Mouse (Mus musculus): ENCODE data around the gene Nsd1.

The Nsd1 gene

GRCm38 (mm10) chr13:55255052-55255652 lies 45.6 kb downstream of the Nsd1 start:
- no peak for DNase-seq (ENCODE audit: low spot score)

GRCm38 (mm10) chr13:55258651-55259050 lies 49.1 kb downstream of the Nsd1 start:
- DNase-seq (ENCODE audit: low spot score): no peak

- DNase-seq (ENCODE audit: low spot score): no peak
These were observed 51.9 kb downstream of the Nsd1 start for GRCm38 (mm10) chr13:55261521-55261920.

- no peak for DNase-seq (ENCODE audit: low spot score)
These were observed 52.5 kb downstream of the Nsd1 start for GRCm38 (mm10) chr13:55262096-55262495.

GRCm38 (mm10) chr13:55277203-55277602 lies 67.6 kb downstream of the Nsd1 start:
- DNase-seq (ENCODE audit: low spot score): no peak

- DNase-seq (ENCODE audit: low spot score): no peak
These were observed 68.1 kb downstream of the Nsd1 start for GRCm38 (mm10) chr13:55277646-55278045.

- no peak for DNase-seq (ENCODE audit: low spot score)
These were observed 79.3 kb downstream of the Nsd1 start for GRCm38 (mm10) chr13:55288854-55289253.

GRCm38 (mm10) chr13:55296760-55297159 lies 87.2 kb downstream of the Nsd1 start:
- DNase-seq (ENCODE audit: low spot score): no peak

- DNase-seq (ENCODE audit: low spot score): no peak
These were observed 91.3 kb downstream of the Nsd1 start for GRCm38 (mm10) chr13:55300913-55301312.

- no peak for DNase-seq (ENCODE audit: low spot score)
These were observed 102.5 kb downstream of the Nsd1 start for GRCm38 (mm10) chr13:55312028-55312630.

GRCm38 (mm10) chr13:55313051-55313450 lies 103.5 kb downstream of the Nsd1 start:
- no peak for DNase-seq (ENCODE audit: low spot score)

- no peak for DNase-seq (ENCODE audit: low spot score)
These were observed 105.4 kb downstream of the Nsd1 start for GRCm38 (mm10) chr13:55314891-55315412.

GRCm38 (mm10) chr13:55318351-55318750 lies 108.8 kb downstream of the Nsd1 start:
- DNase-seq (ENCODE audit: low spot score): no peak

- DNase-seq (ENCODE audit: low spot score): no peak
These were observed 110.5 kb downstream of the Nsd1 start, which contains the start of gene Prelid1 for GRCm38 (mm10) chr13:55319931-55320533. TSS of gene Prelid1 (plus strand) at chr13:55320500.

GRCm38 (mm10) chr13:55321434-55322129 lies 112.0 kb downstream of the Nsd1 start, which contains the start of gene Rab24:
TSS of gene Rab24 (minus strand) at chr13:55321946.
- peak; percentile 88 for DNase-seq (ENCODE audit: low spot score)

- peak; percentile 49 for DNase-seq (ENCODE audit: low spot score)
These were observed 112.7 kb downstream of the Nsd1 start for GRCm38 (mm10) chr13:55322130-55322825.

- DNase-seq (ENCODE audit: low spot score): no peak
These were observed 116.0 kb downstream of the Nsd1 start for GRCm38 (mm10) chr13:55325596-55325995.

- no peak for DNase-seq (ENCODE audit: low spot score)
These were observed 117.6 kb downstream of the Nsd1 start for GRCm38 (mm10) chr13:55327169-55327568.

GRCm38 (mm10) chr13:55327633-55328032 lies 118.1 kb downstream of the Nsd1 start:
- DNase-seq (ENCODE audit: low spot score): peak; percentile 91

- DNase-seq (ENCODE audit: low spot score): no peak
These were observed 118.6 kb downstream of the Nsd1 start for GRCm38 (mm10) chr13:55328171-55328570.

GRCm38 (mm10) chr13:55328641-55329040 lies 119.1 kb downstream of the Nsd1 start:
- no peak for DNase-seq (ENCODE audit: low spot score)

- peak; percentile 5 for DNase-seq (ENCODE audit: low spot score)
These were observed 119.6 kb downstream of the Nsd1 start for GRCm38 (mm10) chr13:55329109-55329682.

All from lung, postnatal 25 days (tissue).